Mouse (Mus musculus) brain, embryonic 18.5 days (tissue): ENCODE measurements around the gene R3hdm1.
A peak's percentile ranks its signal among the peaks of the same experiment; 100 is the strongest.
"Not testable (repeated sequence)": the region's sequence is repeated elsewhere in the genome, so short reads cannot be mapped to it uniquely, and the experiment has no call there.

Source experiments
- DNase-seq: peaks from one replicate; pipeline ENCODE4 v3.0.0-alpha.2; 2012; ENCODE audit warnings: low read depth, low spot score

R3hdm1 gene

DNA sequence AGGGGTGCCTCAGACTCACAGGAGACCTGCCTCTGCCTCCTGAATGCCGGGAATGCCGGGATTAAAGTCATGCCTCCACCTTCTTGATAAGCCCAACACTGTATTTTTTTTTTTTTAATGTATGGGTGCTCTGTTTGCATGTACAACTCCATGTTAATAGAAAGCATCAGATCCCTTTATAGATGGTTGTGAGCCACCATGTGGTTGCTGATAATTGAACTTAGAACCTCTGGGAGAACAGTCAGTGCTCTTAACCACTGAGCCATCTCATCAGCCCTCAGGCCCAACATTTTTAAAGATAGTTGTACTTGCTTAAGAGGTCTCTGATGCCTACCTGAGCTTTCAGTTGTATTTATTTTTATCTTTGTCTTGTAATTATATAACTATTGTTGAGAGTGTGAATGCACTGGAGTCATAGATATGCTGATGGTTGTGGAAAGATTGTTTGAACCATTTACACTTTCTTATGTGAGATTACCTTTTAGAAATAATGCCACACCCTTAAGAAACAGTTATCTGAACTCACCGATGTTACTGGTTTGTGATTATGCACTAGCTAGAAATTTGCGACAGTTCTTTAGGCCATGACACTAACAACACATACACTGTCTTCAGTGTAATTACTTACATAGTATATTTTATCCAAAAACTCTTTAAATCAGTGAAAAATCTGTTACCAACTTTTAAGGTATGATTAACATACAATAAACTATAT lies 18.0 kb downstream of the R3hdm1 start:
- DNase-seq = no peak

- not testable (repeated sequence) for DNase-seq
Measured at GRCm38 (mm10) chr1:128136222-128136621, 33.1 kb downstream of the R3hdm1 start.

DNA sequence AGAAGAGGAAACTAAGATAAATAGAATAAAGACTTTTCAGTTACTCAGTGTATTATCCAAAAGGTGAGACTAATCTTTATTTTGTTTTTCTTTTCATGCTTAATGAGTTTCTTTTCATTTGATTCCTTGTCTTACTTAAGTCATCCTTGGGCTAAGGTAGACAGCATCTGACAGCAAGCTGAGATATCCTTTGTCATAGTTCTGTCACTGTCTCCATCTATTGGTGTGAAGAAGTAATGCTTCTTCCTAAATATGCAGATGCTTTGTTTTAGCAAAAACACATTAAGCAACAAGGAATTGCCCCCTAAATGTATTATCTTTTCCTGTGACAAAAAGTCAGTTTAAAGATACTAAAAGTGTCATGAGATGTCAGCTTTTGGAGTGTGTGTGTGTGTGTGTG lies 37.9 kb downstream of the R3hdm1 start:
- DNase-seq = peak; percentile 8

- no peak for DNase-seq
Measured at GRCm38 (mm10) chr1:128141737-128142136, 38.6 kb downstream of the R3hdm1 start.

- DNase-seq = no peak
Measured at GRCm38 (mm10) chr1:128166956-128167355, 63.9 kb downstream of the R3hdm1 start.

- DNase-seq = no peak
Measured at GRCm38 (mm10) chr1:128170104-128170503, 67.0 kb downstream of the R3hdm1 start.

GRCm38 (mm10) chr1:128191426-128191825 lies 88.3 kb downstream of the R3hdm1 start:
- DNase-seq = no peak

- DNase-seq = no peak
Measured at GRCm38 (mm10) chr1:128192369-128192768, 89.3 kb downstream of the R3hdm1 start.

DNA sequence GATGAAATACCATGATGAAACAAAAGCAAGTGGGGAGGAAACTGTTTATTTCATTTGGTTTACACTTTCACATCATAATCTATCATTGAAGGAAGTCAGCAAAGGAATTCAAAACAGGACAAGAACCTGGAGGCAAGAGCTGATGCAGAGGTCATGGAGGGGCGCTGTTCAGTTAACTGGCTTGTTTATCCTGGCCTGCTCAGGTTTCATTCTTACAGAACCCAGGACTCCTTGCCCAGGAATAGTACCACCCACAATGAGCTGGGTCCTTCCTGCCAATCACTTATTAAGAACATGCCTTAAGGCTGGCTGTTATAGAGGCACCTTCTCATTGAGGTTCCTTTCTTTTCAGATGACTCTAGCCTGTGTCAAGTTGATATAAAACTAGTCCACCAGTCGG lies 90.9 kb downstream of the R3hdm1 start:
- DNase-seq = no peak

- DNase-seq = no peak
Measured at GRCm38 (mm10) chr1:128197353-128197752, 94.3 kb downstream of the R3hdm1 start.

DNA sequence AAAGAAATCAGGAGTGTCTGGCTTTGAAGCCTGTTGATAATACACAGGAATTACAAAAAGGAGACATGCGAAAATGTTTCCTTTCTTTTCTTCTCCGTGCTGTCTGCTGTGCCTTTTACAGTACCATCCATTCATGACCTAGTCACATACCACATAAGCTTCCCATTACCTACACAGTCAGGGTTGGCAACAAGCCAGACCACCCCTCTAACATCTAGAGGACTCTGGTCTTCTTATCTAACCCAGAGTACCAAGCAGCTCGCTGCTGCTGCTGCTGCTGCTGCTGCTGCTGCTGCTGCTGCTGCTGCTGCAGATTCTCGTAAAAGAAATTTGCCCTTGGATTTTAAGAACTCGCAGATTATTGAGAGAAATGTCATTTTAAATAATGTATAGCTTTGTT lies 110.2 kb downstream of the R3hdm1 start:
- DNase-seq = no peak

DNA sequence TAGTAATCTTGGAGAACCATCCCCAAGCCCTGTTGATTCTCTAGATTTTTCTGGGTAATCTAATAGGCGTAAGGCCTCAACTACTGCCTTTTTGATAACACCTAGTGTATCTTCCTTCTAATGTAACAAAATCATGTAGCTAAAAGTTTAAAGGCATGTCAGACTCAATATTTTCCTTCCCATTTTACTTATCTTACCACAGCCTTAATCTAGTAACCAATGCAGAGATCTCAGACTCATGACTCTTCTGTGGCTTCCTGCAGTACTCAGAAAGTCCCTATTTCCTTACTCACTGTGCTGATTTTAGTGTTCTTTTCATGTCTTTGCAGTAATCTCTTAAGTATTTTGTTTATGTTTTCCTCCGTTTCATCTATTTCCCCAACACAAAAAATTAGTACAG lies 118.8 kb downstream of the R3hdm1 start:
- DNase-seq = no peak

GRCm38 (mm10) chr1:128223304-128223703 lies 120.2 kb downstream of the R3hdm1 start:
- no peak for DNase-seq

DNA sequence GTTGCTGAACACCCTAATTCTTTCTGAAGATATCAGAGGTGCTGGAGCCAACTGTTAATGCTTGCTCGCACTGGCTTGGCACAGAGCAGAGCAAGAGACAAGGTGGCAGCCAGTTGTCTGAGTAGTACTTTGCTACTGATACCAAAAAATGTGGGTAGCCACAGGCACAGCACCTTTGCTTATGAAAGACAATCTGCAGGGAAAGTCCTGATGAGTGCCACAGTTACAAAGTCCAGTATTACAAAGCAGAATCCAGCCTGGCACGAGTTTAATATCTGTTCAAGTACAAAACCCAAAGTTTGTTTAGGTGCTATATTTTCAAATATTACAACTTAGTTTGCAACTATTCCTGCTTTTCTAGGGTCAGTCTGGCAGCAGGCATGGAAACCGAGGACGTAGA lies 132.1 kb downstream of the R3hdm1 start:
- DNase-seq = no peak

DNA sequence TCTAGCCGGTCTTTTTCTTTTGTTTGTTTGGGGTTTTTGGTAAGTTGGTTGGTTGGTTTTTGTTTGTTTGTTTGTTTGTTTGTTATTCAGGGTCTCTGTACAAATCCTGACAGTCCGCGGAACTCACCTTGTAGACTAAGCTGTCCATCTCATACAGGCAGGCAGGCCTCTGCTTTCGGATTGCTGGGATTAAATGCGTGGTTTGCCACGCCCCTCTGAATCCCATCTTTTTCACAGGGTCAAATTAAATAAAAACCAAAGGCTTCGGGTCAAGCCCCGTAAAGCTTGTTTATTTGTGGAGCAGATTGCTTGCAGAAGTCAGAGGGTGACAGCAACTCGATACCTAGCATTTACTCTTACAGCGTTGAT lies 140.5 kb downstream of the R3hdm1 start, which contains the start of gene Ubxn4:
Ubxn4 (plus strand) TSS at position 338 of the 369 bp plus-strand sequence.
- no peak for DNase-seq

GRCm38 (mm10) chr1:128243996-128244726 lies 141.1 kb downstream of the R3hdm1 start:
- DNase-seq = peak; percentile 90

GRCm38 (mm10) chr1:128244727-128245355 lies 141.7 kb downstream of the R3hdm1 start:
- no peak for DNase-seq

DNA sequence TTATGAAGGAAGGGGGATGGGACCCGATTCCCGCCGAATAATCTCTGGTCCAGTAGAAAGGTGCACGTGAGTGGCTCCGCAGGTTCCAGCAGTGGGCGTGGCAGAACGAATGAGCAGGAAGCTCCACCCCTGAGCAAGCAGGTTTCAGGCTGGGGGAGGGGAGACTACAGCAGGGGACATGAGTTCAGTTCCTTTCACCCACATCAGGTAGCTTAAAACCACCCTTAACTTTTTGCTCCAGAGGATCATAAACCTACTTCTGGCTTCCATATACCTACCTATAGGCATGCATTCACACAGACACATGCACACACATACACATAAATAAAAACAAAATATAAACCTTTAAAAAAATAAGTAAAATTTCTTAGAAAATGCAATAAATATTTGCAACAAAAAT lies 164.0 kb downstream of the R3hdm1 start:
- not testable (repeated sequence) for DNase-seq

DNA sequence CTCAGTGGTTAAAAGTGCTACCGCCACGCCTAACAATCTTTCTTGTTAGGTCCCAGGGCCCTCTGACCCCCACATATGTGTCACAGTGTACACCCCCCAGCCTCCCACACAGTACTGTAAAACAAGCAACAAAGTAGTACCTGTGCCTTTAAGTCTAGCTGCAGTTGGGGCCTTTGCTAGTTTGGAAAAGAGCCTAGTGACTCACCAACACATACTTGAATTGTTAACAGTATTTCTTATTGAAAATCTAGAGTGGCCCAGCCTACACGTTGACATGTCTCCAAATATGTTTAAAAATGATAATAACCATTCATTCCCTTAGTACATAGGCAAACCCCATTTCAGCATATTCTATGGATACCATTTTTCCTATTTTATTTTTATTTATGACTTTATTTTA lies 167.6 kb downstream of the R3hdm1 start:
- DNase-seq = no peak

DNA sequence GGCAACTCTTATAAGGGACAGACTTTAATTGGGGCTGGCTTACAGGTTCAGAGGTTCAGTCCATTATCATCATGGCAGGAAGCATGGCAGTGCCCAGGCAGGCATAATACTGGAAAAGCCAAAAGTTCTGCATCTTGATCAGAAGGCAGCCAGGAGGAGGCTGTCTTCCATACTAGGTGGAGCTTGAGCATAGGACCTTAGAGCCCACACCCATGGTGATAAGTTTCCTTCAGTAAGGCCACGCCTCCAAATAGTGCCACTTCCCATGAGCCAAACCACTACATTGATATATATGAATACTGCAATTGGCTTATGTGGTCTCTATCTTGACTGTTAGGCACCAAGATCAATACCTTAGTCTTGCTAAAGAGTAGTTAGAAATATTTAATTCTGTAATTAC lies 172.8 kb downstream of the R3hdm1 start:
- DNase-seq = no peak

GRCm38 (mm10) chr1:128278563-128278962 lies 175.5 kb downstream of the R3hdm1 start:
- no peak for DNase-seq

DNA sequence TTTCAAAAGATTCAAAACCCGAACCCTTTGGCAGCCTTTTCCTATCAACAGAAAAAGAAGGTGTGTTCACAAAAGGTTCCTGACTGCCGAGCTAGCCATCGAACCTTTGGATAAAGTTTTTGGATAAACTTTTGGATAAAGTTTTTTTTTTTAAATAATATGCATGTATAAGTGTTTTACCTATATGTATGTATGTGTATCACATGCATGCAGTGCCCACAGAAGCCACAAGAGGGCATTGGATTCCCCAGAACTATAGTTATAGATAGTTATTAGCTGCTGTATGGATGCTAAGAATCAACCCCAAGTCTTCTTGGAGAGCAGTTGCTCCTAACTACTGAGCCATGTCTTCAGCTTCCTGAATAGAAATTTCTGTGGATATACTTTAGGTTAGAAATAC lies 178.7 kb downstream of the R3hdm1 start:
- no peak for DNase-seq

GRCm38 (mm10) chr1:128282924-128283323 lies 179.8 kb downstream of the R3hdm1 start:
- no peak for DNase-seq
